Mouse (Mus musculus): ENCODE data around the gene Hdgf.
A peak's percentile ranks its signal among the peaks of the same experiment; 100 is the strongest.

The Hdgf gene

DNA sequence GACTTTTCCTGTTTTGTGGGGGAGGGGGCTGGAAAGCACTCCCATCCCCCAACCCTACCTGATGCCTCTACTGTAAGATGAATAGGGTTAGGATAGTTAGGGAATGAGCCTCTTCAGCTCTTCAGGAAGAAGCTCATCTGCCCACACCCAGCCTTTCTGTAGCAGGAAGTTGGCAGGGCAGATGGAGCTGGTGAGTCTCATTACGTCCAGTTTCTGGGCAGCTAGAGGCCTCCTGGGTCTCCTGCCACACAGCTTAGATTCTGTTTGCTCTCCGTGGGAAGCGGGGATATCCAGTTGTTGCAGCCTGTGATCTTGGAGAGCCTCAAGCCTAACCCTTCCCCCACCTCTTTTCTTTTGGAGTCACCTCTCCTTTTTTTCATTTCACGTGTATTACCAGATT is 3.8 kb downstream of the Hdgf start:
- peak; percentile 65 for DNase-seq (ENCODE audit: low read depth, low spot score)

- peak; percentile 99 for DNase-seq (ENCODE audit: low read depth, low spot score)
Observed at GRCm38 (mm10) chr3:87910573-87911141, 4.5 kb downstream of the Hdgf start.

DNA sequence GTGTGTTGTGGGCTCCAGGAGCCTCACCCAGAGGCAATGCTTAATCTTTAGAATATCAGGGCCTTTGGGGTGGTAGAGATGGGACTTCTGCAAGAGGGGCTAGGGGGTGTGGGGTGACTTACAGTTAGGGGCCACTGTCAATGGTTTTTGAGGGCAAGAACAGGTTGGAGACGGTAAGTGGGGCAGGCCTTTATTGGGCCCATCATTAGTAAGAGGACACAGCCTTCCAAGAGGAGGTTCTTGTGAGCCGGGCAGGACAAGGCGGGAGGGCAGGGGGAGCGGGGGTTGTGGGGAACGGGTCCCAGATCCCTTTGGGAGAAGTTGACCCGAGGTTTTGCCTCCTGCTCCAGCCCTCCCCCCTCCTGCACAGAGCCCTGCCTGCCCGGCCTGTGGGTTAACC is 7.4 kb downstream of the Hdgf start:
- no peak for DNase-seq (ENCODE audit: low read depth, low spot score)

- no peak for DNase-seq (ENCODE audit: low read depth, low spot score)
Observed at GRCm38 (mm10) chr3:87913891-87914290, 7.8 kb downstream of the Hdgf start.

DNA sequence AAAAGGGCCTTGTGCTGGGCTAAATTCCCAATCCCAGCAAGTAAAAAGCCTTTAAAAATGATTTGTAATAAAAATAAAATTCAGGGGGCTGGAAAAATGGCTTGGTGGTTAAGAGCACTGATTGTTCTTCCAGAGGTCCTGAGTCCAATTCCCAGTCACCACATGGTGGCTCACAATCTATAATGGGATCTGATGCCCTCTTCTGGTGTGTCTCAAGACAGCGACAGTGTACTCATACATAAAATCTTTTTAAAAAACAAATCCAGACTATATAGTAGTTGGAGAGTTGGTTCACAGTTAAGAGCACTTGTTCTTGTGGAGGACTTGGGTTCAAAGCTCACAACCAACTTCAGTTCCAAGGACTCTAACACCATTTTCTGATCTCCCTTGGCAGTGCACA is 10.9 kb downstream of the Hdgf start:
- DNase-seq (ENCODE audit: low read depth, low spot score): no peak

- DNase-seq (ENCODE audit: low read depth, low spot score): no peak
Observed at GRCm38 (mm10) chr3:87918551-87918950, 12.4 kb downstream of the Hdgf start.

- peak; percentile 96 for DNase-seq (ENCODE audit: low read depth, low spot score)
Observed at GRCm38 (mm10) chr3:87919336-87920108, 13.4 kb downstream of the Hdgf start, which contains the start of gene Mrpl24. Mrpl24 (plus strand) TSS chr3:87919506.

DNA sequence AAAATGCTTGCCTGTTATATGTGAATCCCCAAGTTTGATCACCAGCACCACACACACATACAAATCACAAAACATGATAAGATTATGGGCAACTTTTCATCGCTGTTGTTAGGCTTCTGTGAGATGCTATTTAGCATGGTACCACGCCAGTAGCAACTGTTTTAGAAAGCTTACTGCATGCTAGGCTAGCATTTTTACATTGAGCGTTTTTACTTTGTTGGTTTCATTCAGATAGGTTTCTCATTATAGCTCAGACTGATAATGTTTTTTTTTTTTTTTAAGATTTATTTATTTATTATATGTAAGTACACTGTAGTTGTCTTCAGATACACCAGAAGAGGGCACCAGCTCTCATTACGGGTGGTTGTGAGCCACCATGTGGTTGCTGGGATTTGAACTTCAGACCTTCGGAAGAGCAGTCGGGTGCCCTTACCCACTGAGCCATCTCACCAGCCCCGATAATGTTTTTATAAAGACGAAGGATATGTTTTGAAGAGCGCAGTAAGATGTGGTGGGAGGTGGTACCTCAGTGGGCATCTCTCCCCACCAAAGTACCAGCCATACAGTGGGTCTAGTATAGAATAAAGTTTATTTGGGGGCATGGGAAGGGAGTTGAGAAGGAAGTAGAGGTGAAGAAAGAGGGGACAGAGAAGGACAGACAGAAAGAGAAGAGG is 14.3 kb downstream of the Hdgf start:
- no peak for DNase-seq (ENCODE audit: low read depth, low spot score)

DNA sequence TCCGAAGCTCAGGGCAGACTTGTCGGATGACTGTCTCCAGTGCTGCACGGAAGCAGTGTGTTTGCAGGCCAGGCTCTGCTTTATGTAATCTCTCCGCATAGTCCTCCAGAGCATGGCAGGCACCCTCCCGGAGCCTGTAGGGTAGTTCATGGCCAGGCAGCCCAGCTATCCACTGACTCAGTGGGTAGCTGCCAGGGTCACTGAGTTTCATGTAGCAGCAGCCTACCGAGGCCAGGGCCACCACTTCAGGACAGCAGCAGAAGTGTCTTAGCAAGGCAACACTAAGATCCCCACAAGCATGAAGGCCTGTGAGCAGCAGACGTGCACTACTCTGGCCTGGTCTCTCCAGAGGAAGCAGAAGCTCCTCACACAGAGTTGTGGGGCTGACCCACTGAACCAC is 18.9 kb downstream of the Hdgf start:
- DNase-seq (ENCODE audit: low read depth, low spot score): no peak

DNA sequence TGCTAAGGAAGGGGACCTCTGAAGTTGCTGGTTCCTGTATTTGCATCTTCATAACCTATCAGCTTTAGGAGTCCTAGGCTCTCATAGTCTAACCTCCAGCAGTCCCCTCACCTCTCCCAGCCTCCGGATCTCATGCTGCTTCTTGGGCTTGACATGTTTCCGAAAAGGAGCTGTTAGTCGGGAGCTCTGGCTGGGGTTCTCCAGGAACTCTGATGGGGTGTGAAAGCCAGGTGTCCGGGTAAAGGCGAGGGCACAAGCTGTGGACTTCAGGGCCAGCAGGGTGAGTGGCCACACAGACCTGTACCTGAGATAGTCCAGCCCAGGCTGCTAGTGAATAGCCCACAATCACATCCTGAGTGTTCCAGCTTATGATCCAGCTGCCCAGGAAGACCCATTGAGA is 21.3 kb downstream of the Hdgf start:
- DNase-seq (ENCODE audit: low read depth, low spot score): no peak

GRCm38 (mm10) chr3:87929341-87930077 is 23.4 kb downstream of the Hdgf start:
- no peak for DNase-seq (ENCODE audit: low read depth, low spot score)

DNA sequence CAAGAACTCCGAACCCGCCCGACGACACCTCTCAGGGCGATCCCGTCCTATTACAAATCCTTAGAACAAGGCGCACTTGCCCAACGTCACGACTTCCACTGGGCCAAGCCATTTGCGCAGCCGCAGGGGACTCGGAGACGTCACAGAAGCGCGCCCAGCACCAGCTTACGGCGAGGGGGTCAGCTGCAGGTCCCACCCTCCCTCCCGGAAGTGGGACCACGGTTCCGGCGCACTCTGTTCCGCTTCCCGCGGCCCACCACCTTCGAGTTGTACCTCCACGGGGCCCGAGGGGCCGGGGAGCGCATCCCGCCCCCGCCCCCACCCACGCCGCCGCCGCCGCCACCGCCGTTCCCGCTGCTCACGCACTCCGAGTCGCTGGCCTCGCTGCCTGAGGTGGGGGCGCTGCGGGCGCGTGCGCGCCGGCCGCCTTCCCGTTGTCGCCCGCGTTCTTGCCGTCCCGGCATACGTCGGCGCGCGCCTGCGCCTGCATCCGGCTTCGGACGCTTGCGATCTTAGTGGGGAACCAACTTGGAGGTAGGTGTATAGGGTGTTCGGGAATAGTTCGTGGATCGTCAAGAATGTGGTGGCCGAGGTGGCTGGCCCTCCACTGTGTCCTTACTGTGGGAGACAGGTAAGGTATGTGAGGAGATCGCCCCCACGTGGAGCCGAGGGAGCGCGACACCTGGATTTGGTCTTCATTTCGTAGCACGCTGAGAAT is 24.1 kb downstream of the Hdgf start, which contains the start of the genes Isg20l2 and Rrnad1:
Gene Isg20l2, plus strand, starts transcription at position 237 of the 718 bp plus-strand sequence.
Gene Rrnad1, minus strand, starts transcription at position 640 of the 718 bp plus-strand sequence.
- DNase-seq (ENCODE audit: low read depth, low spot score): peak; percentile 98

GRCm38 (mm10) chr3:87934026-87934425 is 27.9 kb downstream of the Hdgf start:
- DNase-seq (ENCODE audit: low read depth, low spot score): no peak

DNA sequence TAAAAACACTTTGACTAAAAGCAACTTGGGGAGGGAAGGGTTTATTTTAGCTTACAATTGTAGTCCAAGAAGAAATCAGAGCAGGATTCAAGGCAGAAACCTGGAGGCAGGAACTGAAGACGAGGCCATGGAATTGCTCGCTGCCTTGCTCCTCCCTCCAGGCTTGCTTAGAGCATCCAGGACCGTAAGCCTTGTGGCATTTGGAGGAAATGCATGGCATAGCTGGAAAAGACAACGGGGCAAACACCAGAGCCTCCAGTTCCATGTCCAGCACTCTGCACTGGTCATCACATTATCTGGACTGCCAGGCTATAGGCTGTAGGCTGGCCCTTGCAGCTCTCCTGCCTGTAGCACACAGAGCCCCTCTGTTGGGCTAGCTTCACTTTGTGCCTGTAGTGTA is 28.4 kb downstream of the Hdgf start:
- no peak for DNase-seq (ENCODE audit: low read depth, low spot score)

DNA sequence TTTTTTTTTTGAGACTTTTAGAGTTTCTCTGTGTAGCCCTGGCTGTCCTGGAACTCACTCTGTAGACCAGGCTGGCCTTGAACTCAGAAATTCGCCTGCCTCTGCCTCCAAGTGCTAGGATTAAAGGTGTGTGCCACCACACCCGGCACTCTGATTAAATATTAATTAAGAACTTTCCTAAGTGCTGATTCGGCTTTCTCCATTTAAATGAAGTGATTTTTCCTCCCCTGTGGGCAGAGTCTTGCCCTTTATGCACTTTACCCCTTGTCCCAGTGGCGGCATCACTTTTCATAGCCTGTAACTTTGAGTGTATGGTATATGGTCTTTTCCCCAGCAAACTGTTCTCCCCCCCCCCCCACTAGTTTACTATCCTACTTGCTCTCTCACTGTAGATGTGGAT is 29.1 kb downstream of the Hdgf start:
- DNase-seq (ENCODE audit: low read depth, low spot score): no peak

DNA sequence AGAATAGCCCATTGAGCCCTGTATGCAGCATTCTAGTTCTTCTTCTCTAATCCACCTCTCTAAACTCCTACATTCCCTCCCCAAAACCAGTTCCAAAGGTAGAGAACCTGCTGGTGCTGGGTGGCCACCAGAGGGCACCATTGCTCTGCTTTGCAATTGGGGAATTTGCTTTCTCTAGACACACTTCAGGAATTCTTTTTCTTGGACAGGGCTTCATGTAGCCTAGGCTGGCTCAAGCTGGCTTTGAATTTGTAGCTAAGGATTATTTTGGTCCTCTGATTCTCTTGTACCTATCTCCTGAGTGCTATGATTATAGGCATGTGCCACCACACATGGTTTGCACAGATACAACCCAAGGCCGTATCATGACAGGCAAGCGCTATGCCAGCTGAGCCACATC is 29.7 kb downstream of the Hdgf start:
- peak; percentile 79 for DNase-seq (ENCODE audit: low read depth, low spot score)

DNA sequence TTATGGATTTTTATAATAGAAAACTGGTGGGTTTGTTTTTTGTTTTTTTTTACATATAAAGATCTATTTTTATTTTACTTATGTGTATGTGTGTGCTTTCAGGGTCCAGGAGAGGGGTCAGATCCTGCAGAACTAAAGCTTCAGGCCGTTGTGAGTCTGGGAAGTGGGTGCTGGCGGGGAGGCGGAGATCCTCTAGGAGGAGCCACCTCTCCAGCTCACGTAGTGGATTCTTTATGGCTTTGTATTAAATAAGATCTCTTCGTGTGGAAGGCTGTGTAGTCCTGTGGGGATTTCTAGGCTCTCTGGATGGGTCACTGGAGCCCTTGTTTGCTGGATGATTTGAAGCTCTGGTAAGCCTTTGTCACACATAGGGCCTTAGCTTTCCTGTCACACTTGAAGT is 34.5 kb downstream of the Hdgf start:
- DNase-seq (ENCODE audit: low read depth, low spot score): no peak

GRCm38 (mm10) chr3:87942471-87942870 is 36.4 kb downstream of the Hdgf start:
- no peak for DNase-seq (ENCODE audit: low read depth, low spot score)

DNA sequence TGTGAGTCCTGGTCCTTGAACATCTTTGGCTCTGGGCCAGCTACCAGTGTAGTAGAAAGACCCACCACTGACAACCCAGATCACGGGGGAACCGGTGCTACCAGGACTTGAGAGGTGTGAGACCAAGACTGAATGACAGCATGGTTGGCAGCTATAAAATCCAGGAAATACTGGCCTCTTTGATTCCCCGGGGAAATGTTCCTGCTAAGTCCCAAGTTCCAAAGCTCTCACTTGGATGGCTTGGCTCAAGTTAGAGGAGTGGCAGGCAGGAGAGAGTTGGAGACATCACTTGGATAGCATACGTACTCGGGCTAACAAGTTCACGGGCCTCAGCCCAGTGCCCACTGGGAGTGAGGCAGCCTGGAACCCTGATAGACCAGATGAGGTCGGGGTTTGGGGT is 37.5 kb downstream of the Hdgf start:
- DNase-seq (ENCODE audit: low read depth, low spot score): no peak

DNA sequence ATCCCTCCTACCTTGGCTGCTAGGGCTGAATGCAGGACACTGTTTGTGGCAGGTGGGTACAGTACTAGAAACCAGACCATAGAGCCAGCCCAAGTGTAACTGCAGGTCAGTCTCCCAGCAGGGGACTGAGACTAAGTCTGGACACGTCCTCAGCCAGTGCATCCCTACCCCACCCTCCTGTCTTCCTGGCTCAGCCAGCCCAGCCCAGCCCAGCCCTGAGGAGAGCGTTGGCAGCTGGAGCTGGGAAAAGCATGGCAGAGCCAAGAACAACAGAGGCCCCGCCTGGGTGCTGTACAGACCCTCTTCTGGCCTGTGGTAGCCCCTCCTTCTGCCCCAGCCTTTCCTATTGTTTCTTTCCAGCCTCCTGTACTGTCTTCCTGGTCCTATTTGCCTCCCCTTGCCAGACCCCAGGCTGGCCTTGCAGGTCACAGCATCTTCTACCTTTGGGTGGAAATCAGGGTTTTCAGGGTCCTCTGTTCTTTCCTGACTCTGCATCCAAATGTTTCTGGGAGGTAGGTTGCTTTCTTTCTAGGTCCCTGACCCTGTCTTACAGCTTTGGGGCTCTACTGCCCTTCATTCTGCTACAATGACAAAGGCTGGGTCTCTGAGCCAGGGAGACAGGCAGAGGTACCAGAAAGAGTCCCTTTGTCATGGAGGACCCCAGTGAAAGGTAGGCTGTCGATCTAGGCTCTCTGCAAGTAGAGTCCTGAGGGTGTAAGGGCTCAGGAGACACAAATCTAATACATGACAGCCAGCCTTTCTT is 38.9 kb downstream of the Hdgf start:
- DNase-seq (ENCODE audit: low read depth, low spot score): no peak
